Mouse (Mus musculus): ENCODE data around the gene Tst. TPM values are rescaled to one million over a fixed set of nuclear protein-coding genes. Genes with fewer than 3 reads are reported as not detected.

The Tst gene
- total and polyA plus RNA-seq, 3 experiments, result 0.56 to 2.0 (median 0.67) TPM

DNA sequence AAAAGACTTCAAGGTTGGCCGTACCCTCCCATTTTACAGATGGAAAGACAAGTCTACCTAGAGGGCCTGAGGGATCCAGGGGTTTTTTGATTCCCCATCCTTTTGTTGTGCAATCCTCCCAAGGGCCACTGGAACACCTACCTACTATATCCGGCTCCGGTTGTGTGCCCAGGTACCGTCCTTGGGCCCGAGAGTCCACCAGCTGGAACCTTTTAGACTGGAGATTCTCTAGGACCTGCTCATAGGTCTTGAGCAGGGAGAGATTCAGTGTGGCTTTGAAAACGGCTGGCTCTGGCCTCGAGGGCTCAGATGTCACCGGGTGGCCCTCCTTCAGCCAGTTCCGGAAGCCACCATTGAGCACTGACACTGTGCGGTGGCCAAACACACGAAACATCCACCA, 609 bp downstream of the Tst start:
- Histone ChIP-seq H3K4me2 (ENCODE audit: insufficient read depth, low read depth, poor library complexity, severe bottlenecking) (0 out of 2 replicates have a peak overlapping the region, but pooled peaks have one; percentile 60), H3K9ac (ENCODE audit: insufficient read depth, low read depth) (no peak overlapping the region), H3K4me3 (replicated peaks in 1 of 3; ENCODE audit: low read depth in 2 of 3, low read length in 2 of 3, poor library complexity in 1 of 3) (peak overlapping the region in 1 of 3 experiments; percentile 75), H3K27me3 (replicated peaks) (peaks cover 24% of the 10 kb centered on the region), H3K27ac (ENCODE audit: insufficient read depth, low read depth) (no peak overlapping the region), H3K36me3 (replicated peaks in 1 of 2; ENCODE audit: control insufficient read depth in 1 of 2, insufficient read depth in 1 of 2, low read length in 1 of 2) (peaks cover 2 to 4% of the 10 kb centered on the region in 2 experiments), H3K79me2 (replicated peaks; ENCODE audit: control insufficient read depth, extremely low read depth, insufficient read depth, poor library complexity, severe bottlenecking) (no peaks in the 10 kb centered on the region), H3K4me1 (ENCODE audit: control insufficient read depth in 1 of 2, insufficient read depth in 2 of 2) (peaks cover 3 to 17% of the 10 kb centered on the region in 2 experiments), H3K9me3 (replicated peaks; ENCODE audit: low read length) (no peaks in the 10 kb centered on the region)
- dilution Hi-C loops (cut with MboI; ENCODE audit: extremely low pct_ligation_motif_present, extremely low pct_unique_long_range_greater_than_20kb, low sequenced_read_pairs), result no loop called here
- DNase-seq (ENCODE audit: extremely low read depth), result no peak
- TF ChIP-seq MYC (IDR thresholded peaks at IDR 0.05; ENCODE audit: low read depth, low read length), result no peak
- no peak for TF ChIP-seq ETS1 (conservative IDR thresholded peaks at IDR 0.05; ENCODE audit: low read depth, low read length)
- no peak for TF ChIP-seq RCOR1 (conservative IDR thresholded peaks at IDR 0.05; ENCODE audit: low read depth, low read length)
- TF ChIP-seq TCF12 (IDR thresholded peaks at IDR 0.05; ENCODE audit: low read depth, low read length), result no peak
- TF ChIP-seq USF2 (conservative IDR thresholded peaks at IDR 0.05; ENCODE audit: low read depth, low read length), result no peak
- TF ChIP-seq EP300 (IDR thresholded peaks at IDR 0.05; ENCODE audit: low read length), result no peak
- no peak for TF ChIP-seq TBP (conservative IDR thresholded peaks at IDR 0.05; ENCODE audit: low read depth, low read length)
- TF ChIP-seq BHLHE40 (IDR thresholded peaks at IDR 0.05; ENCODE audit: low read depth, low read length), result no peak
- TF ChIP-seq JUND (conservative IDR thresholded peaks at IDR 0.05; ENCODE audit: low read depth, low read length), result no peak
- no peak for TF ChIP-seq CHD1 (IDR thresholded peaks at IDR 0.05; ENCODE audit: low read depth, low read length)
- no peak for TF ChIP-seq RAD21 (IDR thresholded peaks at IDR 0.05; ENCODE audit: low read depth, low read length)
- TF ChIP-seq MAZ (IDR thresholded peaks at IDR 0.05; ENCODE audit: low read depth, low read length), result no peak
- no peak for TF ChIP-seq MEF2A (IDR thresholded peaks at IDR 0.05; ENCODE audit: borderline replicate concordance, low read depth, low read length)
- no peak for TF ChIP-seq MAFK (IDR thresholded peaks at IDR 0.05; ENCODE audit: insufficient replicate concordance, low read length)
- no peak for TF ChIP-seq ZNF384 (IDR thresholded peaks at IDR 0.05; ENCODE audit: low read depth, low read length)
- TF ChIP-seq MAX (IDR thresholded peaks at IDR 0.05; ENCODE audit: low read length), result no peak
- in situ Hi-C loops (cut with MboI; ENCODE audit: low pct_ligation_motif_present, low pct_unique_long_range_greater_than_20kb, low sequenced_read_pairs), result no loop called here

DNA sequence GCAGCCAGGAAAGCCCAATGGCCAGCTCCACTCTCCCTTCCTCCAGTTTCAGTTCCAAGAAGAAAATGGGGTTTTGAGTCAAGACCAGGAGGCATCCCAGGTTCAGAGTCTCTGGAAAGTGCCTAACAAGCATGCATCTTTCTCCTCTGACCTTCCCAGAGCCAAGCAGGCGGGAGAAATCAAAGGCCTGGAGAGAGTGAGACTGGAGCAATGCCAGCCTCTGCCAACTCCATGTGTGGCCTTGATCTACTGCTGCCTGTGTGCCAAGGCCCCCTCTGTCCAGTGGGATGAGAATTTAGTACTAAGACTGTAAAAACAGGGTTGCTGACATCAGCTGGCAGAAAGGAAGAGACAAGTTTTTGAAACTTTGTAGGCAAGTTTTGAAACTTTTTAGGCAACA, 1.8 kb downstream of the Tst start:
- no peaks in the 10 kb centered on the region for H3K79me2 ChIP-seq (replicated peaks; ENCODE audit: control insufficient read depth, extremely low read depth, insufficient read depth, poor library complexity, severe bottlenecking)
- H3K9ac ChIP-seq (ENCODE audit: insufficient read depth, low read depth), result no peak overlapping the region
- H3K27me3 ChIP-seq (replicated peaks), result peaks cover 33% of the 10 kb centered on the region
- no peaks in the 10 kb centered on the region for H3K9me3 ChIP-seq (replicated peaks; ENCODE audit: low read length)
- H3K36me3 ChIP-seq (replicated peaks in 1 of 2; ENCODE audit: control insufficient read depth in 1 of 2, insufficient read depth in 1 of 2, low read length in 1 of 2), result no peaks in the 10 kb centered on the region
- TF ChIP-seq CTCF (conservative IDR thresholded peaks at IDR 0.05 in 1 of 2, IDR thresholded peaks at IDR 0.05 in 1 of 2; ENCODE audit: low read depth in 2 of 2, low read length in 2 of 2), result no peak
- no peak overlapping the region for H3K4me2 ChIP-seq (ENCODE audit: insufficient read depth, low read depth, poor library complexity, severe bottlenecking)
- dilution Hi-C loops (cut with MboI; ENCODE audit: extremely low pct_ligation_motif_present, extremely low pct_unique_long_range_greater_than_20kb, low sequenced_read_pairs) (no loop called here), in situ Hi-C loops (cut with MboI; ENCODE audit: low pct_ligation_motif_present, low pct_unique_long_range_greater_than_20kb, low sequenced_read_pairs) (no loop called here)
- DNase-seq (ENCODE audit: extremely low read depth), result no peak
- H3K4me3 ChIP-seq (replicated peaks in 1 of 3; ENCODE audit: low read depth in 2 of 3, low read length in 2 of 3, poor library complexity in 1 of 3), result no peak overlapping the region
- no peak overlapping the region for H3K27ac ChIP-seq (ENCODE audit: insufficient read depth, low read depth)
- H3K4me1 ChIP-seq (ENCODE audit: control insufficient read depth in 1 of 2, insufficient read depth in 2 of 2), result peaks cover 3 to 17% of the 10 kb centered on the region in 2 experiments
